Mouse (Mus musculus) heart, embryonic 14.5 days (tissue): ENCODE measurements around the gene Calm2. TPM values are rescaled to one million over a fixed set of nuclear protein-coding genes. Genes with fewer than 3 reads are reported as not detected.

Experiments used
- ATAC-seq: fragments of 200-750 bp; cut with Nextera tagmentation; 2 replicates; pipeline ENCODE4 v1.8.0; 2017; ENCODE audit warnings: low read depth, moderate TSS enrichment; ENCODE audit not compliant: insufficient number of reproducible peaks, insufficient read depth, low FRiP score
- H3K27ac ChIP-seq, 2 experiments: fragments of 200-500 bp in 1 of 2; fragments of 300-500 bp in 1 of 2; sonication (generic) in 1 of 2; replicated peaks in 1 of 2; 2 replicates each; pipeline ENCODE4 v1.5.1; 2012 to 2014; ENCODE audit warnings: low read depth in 2 of 2, low read length in 2 of 2, control low read depth in 1 of 2, mild to moderate bottlenecking in 1 of 2, mixed read lengths in 1 of 2; ENCODE audit not compliant: control insufficient read depth in 1 of 2, insufficient read depth in 1 of 2
- H3K27me3 ChIP-seq: fragments of 300-500 bp; sonication (generic); 2 replicates; pipeline ENCODE4 v1.6.1; 2014; ENCODE audit warnings: mild to moderate bottlenecking, low read length, control low read depth; ENCODE audit not compliant: control insufficient read depth, insufficient read depth
- H3K36me3 ChIP-seq: fragments of 300-500 bp; sonication (generic); 2 replicates; pipeline ENCODE4 v1.6.1; 2014; ENCODE audit warnings: mild to moderate bottlenecking, control low read depth, low read length, mixed read lengths; ENCODE audit not compliant: control insufficient read depth, insufficient read depth
- H3K4me1 ChIP-seq, 2 experiments: fragments of 200-500 bp in 1 of 2; fragments of 300-500 bp in 1 of 2; sonication (generic) in 1 of 2; 2 replicates each; pipeline ENCODE4 v1.6.1; 2012 to 2014; ENCODE audit warnings: low read length in 2 of 2, control low read depth in 1 of 2, mixed read lengths in 1 of 2; ENCODE audit not compliant: control insufficient read depth in 2 of 2, insufficient read depth in 2 of 2
- H3K4me2 ChIP-seq: fragments of 300-500 bp; sonication (generic); 2 replicates; pipeline ENCODE4 v1.6.1; 2014; ENCODE audit warnings: mild to moderate bottlenecking, low read length
- H3K4me3 ChIP-seq, 2 experiments: fragments of 200-500 bp in 1 of 2; fragments of 300-500 bp in 1 of 2; sonication (generic) in 1 of 2; 2 replicates each; pipeline ENCODE4 v1.5.1; 2012 to 2014; ENCODE audit warnings: low read length in 2 of 2, mild to moderate bottlenecking in 2 of 2, control low read depth in 1 of 2, low read depth in 1 of 2, moderate library complexity in 1 of 2; ENCODE audit not compliant: control insufficient read depth in 1 of 2, insufficient read depth in 1 of 2
- H3K9ac ChIP-seq: fragments of 300-500 bp; sonication (generic); 2 replicates; pipeline ENCODE4 v1.6.1; 2014; ENCODE audit warnings: mild to moderate bottlenecking, low read length
- H3K9me3 ChIP-seq: fragments of 300-500 bp; sonication (generic); 2 replicates; pipeline ENCODE4 v1.6.1; 2016; ENCODE audit warnings: low read length, control low read depth; ENCODE audit not compliant: control insufficient read depth
- WGBS: fragments of 180-500 bp; shearing (Covaris S2); extraction: QIAGEN DNeasy Blood & Tissue Kit; methylation state at CpG from one replicate; pipeline ENCODE4 v1.1.7; 2014; 5-methylcytosine and 5-hydroxymethylcytosine counted together
- polyA plus RNA-seq: library from polyadenylated mRNA; unstranded; fragments of >200 nt; fragmentation: Nextera tagmentation; extraction: Ambion mirVana; gene quantifications from 2 replicates; pipeline ENCODE4 v1.2.1, GENCODE M21; 2014

Calm2 gene
- polyA plus RNA-seq, 1 experiment from 2014 or later: 616 TPM

DNA sequence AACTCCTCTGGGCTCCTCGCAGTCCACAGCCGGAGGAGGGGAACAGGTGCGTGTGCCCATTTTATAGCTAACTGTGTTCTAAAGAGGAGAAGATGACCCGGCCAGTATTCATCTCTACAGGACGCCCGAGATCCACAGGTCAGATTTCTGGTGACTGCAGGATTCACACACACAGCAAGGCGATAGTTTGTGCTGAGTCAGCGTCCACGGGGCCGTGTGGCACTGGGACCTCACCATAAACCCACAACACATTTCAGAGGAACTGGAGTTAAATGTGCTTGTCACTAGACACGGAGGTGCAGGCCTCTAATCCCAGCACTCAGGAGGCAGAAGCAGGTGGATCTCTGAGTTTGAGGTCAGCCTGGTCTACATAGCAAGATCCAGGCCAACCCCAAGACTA is 44.3 kb downstream of the Calm2 start:
- Histone ChIP-seq H3K4me1 (no peaks in the 10 kb centered on the region), H3K4me2 (no peak overlapping the region), H3K36me3 (no peaks in the 10 kb centered on the region), H3K9ac (no peak overlapping the region), H3K9me3 (no peaks in the 10 kb centered on the region), H3K4me3 (no peak overlapping the region), H3K27ac (no peak overlapping the region), H3K27me3 (no peaks in the 10 kb centered on the region)
- no peak for ATAC-seq
- 82% methylated on average over 11 of the region's 11 CpGs for WGBS

DNA sequence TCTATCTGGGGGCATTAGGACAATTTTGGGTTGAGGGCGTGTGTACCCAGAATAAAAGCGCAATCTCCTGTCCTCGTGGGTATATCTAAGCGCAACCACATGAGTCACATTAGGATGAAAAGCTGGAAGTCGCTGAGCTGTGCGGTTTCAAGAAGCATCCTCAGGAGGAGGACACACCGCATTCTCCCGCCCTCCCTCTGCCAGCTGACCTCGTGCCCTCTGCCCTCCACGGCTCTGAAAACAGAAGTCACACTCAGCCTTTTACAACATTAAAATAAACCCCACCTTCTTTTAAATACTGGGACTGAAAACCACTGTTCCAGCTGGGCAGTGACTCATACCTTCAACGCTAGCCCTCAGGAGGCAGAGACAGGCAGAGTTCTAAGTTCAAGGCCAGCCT is 49.6 kb downstream of the Calm2 start:
- Histone ChIP-seq H3K4me1 (no peaks in the 10 kb centered on the region; a peak in 1 of 4 replicates), H3K9me3 (no peaks in the 10 kb centered on the region), H3K4me3 (no peak overlapping the region), H3K9ac (no peak overlapping the region), H3K4me2 (no peak overlapping the region), H3K36me3 (no peaks in the 10 kb centered on the region), H3K27me3 (no peaks in the 10 kb centered on the region), H3K27ac (no peak overlapping the region)
- ATAC-seq: no peak
- WGBS: 82% methylated on average over 11 of the region's 11 CpGs

DNA sequence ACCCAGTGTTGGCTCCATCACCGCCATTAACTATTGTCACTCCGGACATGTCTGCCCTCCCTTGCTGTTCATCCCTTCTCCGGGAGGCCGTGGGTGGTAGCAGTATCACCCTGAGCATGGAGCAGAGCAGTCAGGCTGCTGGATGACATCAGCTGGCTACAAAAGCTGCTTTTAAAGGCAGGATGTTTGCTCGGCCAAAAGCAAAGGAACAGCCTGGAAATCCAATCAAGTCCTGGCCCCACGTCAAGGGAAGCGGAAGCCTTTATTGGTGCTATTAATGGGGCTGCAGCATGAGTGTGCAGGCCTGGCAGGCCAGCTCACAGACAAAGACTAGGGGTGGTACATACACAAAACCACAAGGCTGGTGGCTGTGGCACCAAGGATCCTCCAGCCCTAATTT is 55.5 kb downstream of the Calm2 start:
- H3K27ac ChIP-seq: peak overlapping the region; percentile 39 to 63; a peak in 3 of 4 replicates
- H3K36me3 ChIP-seq: no peaks in the 10 kb centered on the region
- WGBS: 56% methylated on average over 7 of the region's 7 CpGs
- no peak for ATAC-seq
- no peak overlapping the region for H3K9ac ChIP-seq
- no peaks in the 10 kb centered on the region for H3K9me3 ChIP-seq
- H3K4me2 ChIP-seq: no peak overlapping the region
- no peaks in the 10 kb centered on the region for H3K27me3 ChIP-seq
- H3K4me1 ChIP-seq: peaks cover 8 to 10% of the 10 kb centered on the region in 2 experiments
- no peak overlapping the region for H3K4me3 ChIP-seq

DNA sequence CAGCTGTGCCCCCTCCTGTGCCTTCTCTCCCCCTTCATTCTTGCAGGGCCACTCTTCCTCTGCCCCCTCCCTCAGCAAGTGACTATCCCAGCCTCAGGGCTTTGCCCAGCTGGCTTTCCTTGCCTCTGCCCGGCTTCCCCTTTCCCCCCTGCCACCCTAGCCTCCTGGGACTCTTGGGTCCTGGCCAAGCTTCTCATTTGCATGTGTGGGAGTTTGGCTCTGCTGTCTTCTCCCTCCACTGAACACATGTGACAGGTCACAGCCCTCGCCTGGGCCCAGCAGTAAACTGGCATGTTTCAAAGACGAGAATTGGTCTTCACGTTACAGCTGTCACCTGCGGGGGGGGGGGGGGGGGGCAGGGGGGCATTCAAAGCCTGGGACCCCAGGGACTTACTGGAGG is 59.7 kb downstream of the Calm2 start:
- Histone ChIP-seq H3K9ac (no peak overlapping the region), H3K4me1 (peaks cover 8 to 10% of the 10 kb centered on the region in 2 experiments), H3K27ac (no peak overlapping the region), H3K4me2 (no peak overlapping the region), H3K27me3 (no peaks in the 10 kb centered on the region; the same call in 1 of the 2 replicates), H3K4me3 (no peak overlapping the region), H3K36me3 (no peaks in the 10 kb centered on the region), H3K9me3 (no peaks in the 10 kb centered on the region)
- ATAC-seq: 0 out of 2 replicates have a peak, but pooled peaks have one; percentile 32
- 6% methylated on average over 4 of the region's 5 CpGs for WGBS

DNA sequence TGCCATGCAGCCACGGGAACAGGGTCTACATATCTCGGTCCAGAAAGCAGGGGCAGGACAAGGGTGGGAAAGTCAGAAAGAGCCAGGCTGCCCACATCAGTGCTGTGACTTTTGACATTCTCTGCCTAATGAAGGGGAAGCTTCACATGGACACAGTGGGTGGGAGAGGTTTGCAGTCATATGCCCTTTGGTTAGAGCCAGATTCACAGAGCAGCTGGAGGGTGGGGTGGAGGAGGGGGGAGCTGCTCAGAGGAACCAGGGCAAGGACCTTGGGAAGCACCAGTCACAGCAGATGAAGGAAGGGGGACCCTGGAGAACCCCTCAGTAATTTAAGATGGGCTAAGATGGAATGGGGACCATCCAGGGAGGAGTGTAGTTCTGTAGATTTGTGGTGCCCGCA is 60.9 kb downstream of the Calm2 start:
- H3K9ac ChIP-seq: no peak overlapping the region
- H3K27me3 ChIP-seq: no peaks in the 10 kb centered on the region; the same call in 1 of the 2 replicates
- WGBS: 76% methylated on average over 3 of the region's 3 CpGs
- H3K27ac ChIP-seq: no peak overlapping the region
- ATAC-seq: no peak
- no peak overlapping the region for H3K4me2 ChIP-seq
- H3K4me1 ChIP-seq: peaks cover 2 to 10% of the 10 kb centered on the region in 2 experiments; a peak in 2 of 4 replicates
- no peak overlapping the region for H3K4me3 ChIP-seq
- no peaks in the 10 kb centered on the region for H3K36me3 ChIP-seq
- no peaks in the 10 kb centered on the region for H3K9me3 ChIP-seq

Other genes starting within 250 kb of the Calm2 start
- gene Mcfd2, start 181.0 kb downstream of the Calm2 start, polyA plus RNA-seq: 81.3 and 85.8 TPM in 2 replicates
- gene Ttc7, start 164.0 kb downstream of the Calm2 start, polyA plus RNA-seq: 1.3 and 2.5 TPM in 2 replicates
- gene Stpg4, start 19.2 kb downstream of the Calm2 start, polyA plus RNA-seq: not detected in 2 replicates
- gene Epcam, start 189.0 kb upstream of the Calm2 start, polyA plus RNA-seq: 0.11 and 2.0 TPM in 2 replicates
- 23.5 and 26.9 TPM in 2 replicates for gene Msh2, start 225.4 kb upstream of the Calm2 start, polyA plus RNA-seq